Mouse (Mus musculus) olfactory bulb, adult 2 months (tissue): ENCODE data around the gene Ctdspl.

ENCODE experiments used
- CTCF ChIP-seq: fragments of 200-500 bp; IDR thresholded peaks from 2 replicates; pipeline ENCODE4 v1.5.1; 2012; ENCODE audit warnings: low read depth, mild to moderate bottlenecking, low read length, moderate library complexity; ENCODE audit not compliant: insufficient read depth
- POLR2A ChIP-seq: fragments of 200-500 bp; IDR thresholded peaks from 2 replicates; pipeline ENCODE4 v1.6.1; 2012; ENCODE audit warnings: mild to moderate bottlenecking, low read depth, low read length, moderate library complexity; ENCODE audit not compliant: insufficient read depth

DNA sequence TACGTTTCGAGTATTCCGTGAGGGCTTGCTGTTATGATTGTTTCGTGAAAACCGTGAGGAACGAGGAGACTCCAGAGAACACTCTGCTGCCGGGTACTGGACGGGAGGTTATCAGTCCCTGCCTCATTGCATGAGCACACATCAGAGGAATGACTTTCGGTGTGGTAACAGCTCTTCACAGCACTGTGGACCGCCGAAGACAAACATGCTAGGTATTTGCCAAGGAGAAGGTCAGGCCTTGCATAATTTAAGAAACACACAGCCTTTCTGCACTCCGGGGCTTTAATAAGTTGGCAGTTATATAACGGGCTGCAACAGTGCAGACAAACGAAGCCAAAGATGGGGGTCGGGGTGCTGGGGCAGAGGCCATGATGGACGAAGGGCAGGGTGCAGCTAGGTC lies 25.9 kb downstream of the Ctdspl start:
- no peak for TF ChIP-seq CTCF
- no peak for TF ChIP-seq POLR2A
